Mouse (Mus musculus) adrenal gland (tissue): ENCODE data around the gene Syne2.

Experiments
- intact Hi-C: fragments of 180-260 bp; cut with DNase I; formaldehyde crosslinking; loops from one replicate; pipeline ENCODE4 v1.15.1; 2025

Gene Syne2

GRCm38 (mm10) chr12:75918914-75919313 is 101.0 kb downstream of the Syne2 start:
- intact Hi-C loops: no loop called here

GRCm38 (mm10) chr12:75922900-75923299 is 105.0 kb downstream of the Syne2 start:
- intact Hi-C loops: no loop called here

- intact Hi-C loops: no loop called here
These were observed 106.9 kb downstream of the Syne2 start for GRCm38 (mm10) chr12:75924852-75925251.

- intact Hi-C loops: no loop called here
These were observed 109.7 kb downstream of the Syne2 start for GRCm38 (mm10) chr12:75927596-75927995.

- intact Hi-C loops: loop anchor here (5.0 to 10.0 kb wide), 2 partner anchors 49 to 121 kb away; no protein-coding TSS in a partner anchor
These were observed 115.6 kb downstream of the Syne2 start for GRCm38 (mm10) chr12:75933561-75933960.

- intact Hi-C loops: loop anchor here (2.0 kb wide), 1 partner anchor 165 kb away; no protein-coding TSS in a partner anchor
These were observed 133.4 kb downstream of the Syne2 start for GRCm38 (mm10) chr12:75951328-75951727.

GRCm38 (mm10) chr12:75952011-75952410 is 134.1 kb downstream of the Syne2 start:
- intact Hi-C loops: no loop called here

- intact Hi-C loops: no loop called here
These were observed 148.7 kb downstream of the Syne2 start for GRCm38 (mm10) chr12:75966441-75967195.

- intact Hi-C loops: no loop called here
These were observed 161.1 kb downstream of the Syne2 start for GRCm38 (mm10) chr12:75979079-75979478.

- intact Hi-C loops: loop anchor here (5.0 kb wide), 1 partner anchor 51 kb away; no protein-coding TSS in a partner anchor
These were observed 165.4 kb downstream of the Syne2 start for GRCm38 (mm10) chr12:75983336-75983735.

GRCm38 (mm10) chr12:75992226-75992858 is 174.4 kb downstream of the Syne2 start:
- intact Hi-C loops: no loop called here

GRCm38 (mm10) chr12:75992946-75993345 is 175.0 kb downstream of the Syne2 start:
- intact Hi-C loops: no loop called here

GRCm38 (mm10) chr12:75995086-75995485 is 177.2 kb downstream of the Syne2 start:
- intact Hi-C loops: no loop called here

GRCm38 (mm10) chr12:75997547-75997946 is 179.6 kb downstream of the Syne2 start:
- intact Hi-C loops: no loop called here

- intact Hi-C loops: no loop called here
These were observed 180.5 kb downstream of the Syne2 start for GRCm38 (mm10) chr12:75998416-75998815.

GRCm38 (mm10) chr12:76004697-76005249 is 186.8 kb downstream of the Syne2 start:
- intact Hi-C loops: no loop called here

GRCm38 (mm10) chr12:76008991-76009390 is 191.1 kb downstream of the Syne2 start:
- intact Hi-C loops: no loop called here

- intact Hi-C loops: no loop called here
These were observed 194.9 kb downstream of the Syne2 start for GRCm38 (mm10) chr12:76012789-76013188.

GRCm38 (mm10) chr12:76013480-76013879 is 195.5 kb downstream of the Syne2 start:
- intact Hi-C loops: no loop called here

GRCm38 (mm10) chr12:76015026-76015425 is 197.1 kb downstream of the Syne2 start:
- intact Hi-C loops: loop anchor here (5.0 kb wide), 1 partner anchor 162 kb away; the partner anchor contains the start of gene Esr2

GRCm38 (mm10) chr12:76015489-76015888 is 197.6 kb downstream of the Syne2 start:
- intact Hi-C loops: loop anchor here (5.0 kb wide), 1 partner anchor 162 kb away; the partner anchor contains the start of gene Esr2
